Mouse (Mus musculus): Measurements from ENCODE around the gene Cd27.

GRCm38 (mm10) chr6:125192841-125193240, 44.0 kb downstream of the Cd27 start:
- no peak for TF ChIP-seq CTCF (IDR thresholded peaks at IDR 0.05; ENCODE audit: borderline replicate concordance, control insufficient read depth, extremely low read depth, insufficient read depth, low read length, poor library complexity)
- TF ChIP-seq POLR2A (IDR thresholded peaks at IDR 0.05; ENCODE audit: control insufficient read depth, extremely low read depth, insufficient read depth, low read length, poor library complexity), result no peak
